Mouse (Mus musculus): Measurements from ENCODE around the gene Chrna4. TPM values are rescaled to one million over a fixed set of nuclear protein-coding genes. Genes with fewer than 3 reads are reported as not detected.

The Chrna4 gene
- polyA plus RNA-seq, 1 experiment from 2014 or later, result not detected

- H3K27ac ChIP-seq, result no peak overlapping the region
- no peak overlapping the region for H3K4me3 ChIP-seq (ENCODE audit: inconsistent target)
- no peaks in the 10 kb centered on the region for H3K36me3 ChIP-seq (ENCODE audit: inconsistent target)
- 91% methylated on average over 3 of the region's 3 CpGs for WGBS (ENCODE audit: missing documents)
- no peaks in the 10 kb centered on the region for H3K79me2 ChIP-seq (ENCODE audit: inconsistent target)
Observed at GRCm38 (mm10) chr2:180996905-180997304, 46.4 kb downstream of the Chrna4 start.

- Histone ChIP-seq H3K36me3 (ENCODE audit: inconsistent target) (no peaks in the 10 kb centered on the region), H3K79me2 (ENCODE audit: inconsistent target) (no peaks in the 10 kb centered on the region)
- 14% methylated on average over 5 of the region's 5 CpGs for WGBS (ENCODE audit: missing documents)
Observed at GRCm38 (mm10) chr2:180996436-180996835, 46.9 kb downstream of the Chrna4 start.

DNA sequence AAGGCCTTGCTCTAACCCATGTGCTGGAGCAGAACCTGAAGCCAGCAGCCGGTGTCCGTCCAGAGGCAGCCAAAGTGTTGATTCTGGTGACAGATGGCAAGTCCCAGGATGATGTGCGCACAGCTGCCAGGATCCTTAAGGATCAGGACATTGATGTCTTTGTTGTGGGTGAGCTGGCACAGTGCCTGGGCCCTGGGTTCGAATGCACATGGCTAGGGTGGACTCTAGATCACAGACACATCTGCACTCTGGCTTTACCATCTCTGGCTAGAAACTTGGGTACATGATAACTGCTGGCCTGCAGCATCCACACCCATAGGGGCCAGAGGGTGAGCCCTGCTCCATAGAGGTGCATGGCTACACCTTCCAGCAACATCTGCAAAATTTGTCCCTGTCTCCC is 47.9 kb downstream of the Chrna4 start:
- Histone ChIP-seq H3K36me3 (ENCODE audit: inconsistent target) (no peaks in the 10 kb centered on the region), H3K4me3 (ENCODE audit: inconsistent target) (no peak overlapping the region), H3K27ac (no peak overlapping the region), H3K79me2 (ENCODE audit: inconsistent target) (no peaks in the 10 kb centered on the region)
- WGBS (ENCODE audit: missing documents), result 91% methylated on average over 4 of the region's 4 CpGs

More at GRCm38 (mm10) chr2:180996436-180996835, 46.9 kb downstream of the Chrna4 start:
- Histone ChIP-seq H3K4me3 (ENCODE audit: inconsistent target) (no peak overlapping the region), H3K27ac (no peak overlapping the region)

DNA sequence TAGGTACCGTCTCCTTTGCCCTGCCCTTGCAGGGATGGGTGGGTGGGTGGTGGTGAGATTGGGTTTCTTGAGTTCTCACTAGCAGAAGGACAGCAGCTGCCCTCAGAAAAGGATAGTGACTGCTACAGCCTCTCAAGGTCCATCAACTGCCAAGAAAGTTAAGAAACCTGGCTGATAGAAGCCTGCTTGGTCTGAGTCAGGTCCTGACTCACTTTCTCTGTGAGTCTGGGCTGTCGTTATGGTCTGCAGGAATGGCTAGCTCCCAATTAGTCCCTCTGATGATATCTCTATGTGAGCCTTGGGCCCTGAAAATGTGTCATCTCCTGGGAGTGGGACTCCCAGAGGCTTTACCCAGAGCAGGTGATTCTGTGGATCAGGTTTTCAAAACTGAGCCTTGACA is 49.0 kb downstream of the Chrna4 start:
- H3K36me3 ChIP-seq (ENCODE audit: inconsistent target), result no peaks in the 10 kb centered on the region
- WGBS (ENCODE audit: missing documents), result 83% methylated on average over 2 of the region's 2 CpGs
- no peak overlapping the region for H3K27ac ChIP-seq
- no peaks in the 10 kb centered on the region for H3K79me2 ChIP-seq (ENCODE audit: inconsistent target)
- no peak overlapping the region for H3K4me3 ChIP-seq (ENCODE audit: inconsistent target)

- 84% methylated on average over 4 of the region's 4 CpGs for WGBS (ENCODE audit: missing documents)
- Histone ChIP-seq H3K27ac (no peak overlapping the region), H3K4me3 (ENCODE audit: inconsistent target) (no peak overlapping the region), H3K79me2 (ENCODE audit: inconsistent target) (no peaks in the 10 kb centered on the region), H3K36me3 (ENCODE audit: inconsistent target) (no peaks in the 10 kb centered on the region)
Observed at GRCm38 (mm10) chr2:180990347-180990746, 53.0 kb downstream of the Chrna4 start.

- WGBS (ENCODE audit: missing documents), result 86% methylated on average over 1 of the region's 1 CpGs
- H3K4me3 ChIP-seq (ENCODE audit: inconsistent target), result no peak overlapping the region
- H3K79me2 ChIP-seq (ENCODE audit: inconsistent target), result no peaks in the 10 kb centered on the region
- H3K36me3 ChIP-seq (ENCODE audit: inconsistent target), result no peaks in the 10 kb centered on the region
- H3K27ac ChIP-seq, result no peak overlapping the region
Observed at GRCm38 (mm10) chr2:180988948-180989347, 54.4 kb downstream of the Chrna4 start.

DNA sequence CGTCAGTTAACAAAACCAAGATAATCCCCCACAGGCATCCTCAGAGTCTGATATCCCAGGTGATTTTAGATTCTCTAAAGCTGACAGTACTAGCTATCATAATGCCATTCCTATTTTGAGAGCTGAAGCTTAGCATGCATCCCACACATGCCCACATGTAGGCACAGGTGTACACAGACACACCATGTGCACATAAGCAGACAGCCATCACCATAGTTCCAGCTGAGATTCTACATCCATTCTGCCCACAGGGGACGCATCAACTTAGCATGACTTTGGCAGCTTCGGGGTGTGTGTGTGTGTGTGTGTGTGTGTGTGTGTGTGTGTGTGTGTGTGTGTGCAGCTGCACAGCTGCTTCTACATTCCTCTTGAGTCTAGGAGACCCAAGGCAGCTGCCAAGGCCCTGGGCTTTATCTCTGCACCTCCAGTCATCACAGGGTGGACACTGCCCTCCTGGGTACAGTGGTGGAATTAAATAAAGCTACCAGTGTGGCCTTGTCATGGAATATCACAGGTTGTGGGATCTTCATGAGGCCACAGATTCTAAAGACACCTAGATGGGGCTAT is 54.9 kb downstream of the Chrna4 start:
- no peaks in the 10 kb centered on the region for H3K79me2 ChIP-seq (ENCODE audit: inconsistent target)
- no peak overlapping the region for H3K27ac ChIP-seq
- WGBS (ENCODE audit: missing documents), result 85% methylated on average over 3 of the region's 3 CpGs
- 0 out of 2 replicates have a peak, but pooled peaks cover 2% of the 10 kb centered on the region for H3K36me3 ChIP-seq (ENCODE audit: inconsistent target)
- no peak overlapping the region for H3K4me3 ChIP-seq (ENCODE audit: inconsistent target)

- 0 out of 2 replicates have a peak, but pooled peaks cover 11% of the 10 kb centered on the region for H3K36me3 ChIP-seq (ENCODE audit: inconsistent target)
- H3K79me2 ChIP-seq (ENCODE audit: inconsistent target), result no peaks in the 10 kb centered on the region
- 81% methylated on average over 5 of the region's 5 CpGs for WGBS (ENCODE audit: missing documents)
- H3K27ac ChIP-seq, result no peak overlapping the region
- no peak overlapping the region for H3K4me3 ChIP-seq (ENCODE audit: inconsistent target)
Observed at GRCm38 (mm10) chr2:180987432-180988030, 55.8 kb downstream of the Chrna4 start.

DNA sequence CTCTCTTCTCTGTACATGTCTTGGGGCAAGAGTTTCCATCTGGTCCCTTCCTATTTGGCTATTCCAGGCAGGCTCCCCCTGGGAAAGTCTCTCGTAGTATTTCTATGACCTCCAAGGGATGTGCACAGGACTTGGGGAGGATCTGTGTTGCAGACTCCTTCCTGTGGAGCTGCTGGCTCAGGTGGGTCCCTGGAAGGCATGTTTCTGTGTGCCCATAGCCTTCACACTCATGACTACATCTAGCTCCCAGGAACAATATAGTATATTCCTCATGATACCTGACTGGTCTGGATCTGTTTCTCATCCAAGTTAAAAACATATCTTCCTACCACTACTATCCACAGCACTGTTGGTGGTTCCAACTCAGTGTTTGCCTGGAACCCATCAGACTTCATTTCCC is 56.3 kb downstream of the Chrna4 start:
- H3K36me3 ChIP-seq (ENCODE audit: inconsistent target), result peaks cover 16% of the 10 kb centered on the region; the same call in 1 of the 2 replicates
- H3K27ac ChIP-seq, result no peak overlapping the region
- WGBS (ENCODE audit: missing documents), result 83% methylated on average over 1 of the region's 1 CpGs

DNA sequence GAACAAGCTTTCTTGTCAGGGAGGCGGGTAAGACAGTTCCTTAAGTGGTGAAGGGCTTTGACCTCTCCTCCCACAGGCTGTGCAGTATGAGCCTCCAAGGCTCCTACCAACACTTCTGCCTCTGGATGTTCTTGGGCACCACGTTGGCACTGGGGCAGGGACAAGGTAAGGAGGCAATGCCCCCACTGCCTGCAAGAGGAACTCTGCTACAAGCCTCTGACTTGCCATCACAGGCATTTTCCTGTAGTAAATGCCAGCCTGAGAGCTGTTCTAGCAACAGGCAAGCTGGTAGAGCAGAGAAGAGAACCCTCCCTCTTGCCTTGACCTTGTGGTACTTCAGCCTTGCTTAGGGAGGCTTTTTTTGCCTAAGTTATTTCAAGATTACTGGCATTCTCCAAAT is 56.9 kb downstream of the Chrna4 start, which contains the start of gene Col20a1:
Col20a1 (plus strand) TSS at position 87 of the 400 bp plus-strand sequence.
- no peak within 1 kb of the TSS for H3K4me3 ChIP-seq (ENCODE audit: inconsistent target)
- no peak within 1 kb of the TSS for H3K27ac ChIP-seq
- H3K36me3 ChIP-seq (ENCODE audit: inconsistent target), result peaks cover 22% of the 10 kb centered on the region
- 67% methylated on average over 2 of the region's 2 CpGs for WGBS (ENCODE audit: missing documents)
- H3K79me2 ChIP-seq (ENCODE audit: inconsistent target), result no peaks in the 10 kb centered on the region

More for the DNA sequence above, 56.3 kb downstream of the Chrna4 start:
- Histone ChIP-seq H3K4me3 (ENCODE audit: inconsistent target) (no peak overlapping the region), H3K79me2 (ENCODE audit: inconsistent target) (no peaks in the 10 kb centered on the region)

DNA sequence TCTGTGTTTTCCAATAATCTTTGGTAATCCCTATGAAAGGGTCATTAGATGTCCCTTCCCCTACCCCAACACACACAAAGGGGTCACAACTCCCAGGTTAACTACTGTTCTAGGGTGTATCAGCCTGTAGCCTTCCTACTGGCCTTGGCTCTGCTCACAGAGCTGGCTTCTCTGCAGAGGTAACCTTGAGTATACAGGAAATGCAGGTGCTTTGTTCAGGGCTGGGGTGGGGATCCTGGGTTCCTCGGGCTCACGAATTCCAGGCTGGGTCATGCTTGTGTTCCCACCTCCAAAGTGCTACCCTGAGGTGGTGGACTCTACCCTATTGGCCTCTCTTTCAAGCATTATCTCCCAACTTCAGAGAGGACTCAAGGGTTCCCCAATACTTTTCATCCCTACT is 57.7 kb downstream of the Chrna4 start:
- H3K79me2 ChIP-seq (ENCODE audit: inconsistent target), result no peaks in the 10 kb centered on the region
- no peak overlapping the region for H3K4me3 ChIP-seq (ENCODE audit: inconsistent target)
- 65% methylated on average over 2 of the region's 2 CpGs for WGBS (ENCODE audit: missing documents)
- peaks cover 30% of the 10 kb centered on the region for H3K36me3 ChIP-seq (ENCODE audit: inconsistent target)
- no peak overlapping the region for H3K27ac ChIP-seq

GRCm38 (mm10) chr2:180981133-180981532 is 62.2 kb downstream of the Chrna4 start:
- H3K27ac ChIP-seq, result no peak overlapping the region
- H3K4me3 ChIP-seq (ENCODE audit: inconsistent target), result no peak overlapping the region
- WGBS (ENCODE audit: missing documents), result 90% methylated on average over 6 of the region's 6 CpGs
- peaks cover 75% of the 10 kb centered on the region for H3K36me3 ChIP-seq (ENCODE audit: inconsistent target)
- H3K79me2 ChIP-seq (ENCODE audit: inconsistent target), result no peaks in the 10 kb centered on the region

Other genes starting within 250 kb of the Chrna4 start
- gene Ythdf1, start 122.6 kb downstream of the Chrna4 start, polyA plus RNA-seq (2018), result 27.2 to 34.6 TPM (median 28.8 TPM) in 3 replicates
- not detected in 3 replicates for gene Birc7, start 114.5 kb downstream of the Chrna4 start, polyA plus RNA-seq (2018)
- not detected in 3 replicates for gene Nkain4, start 88.8 kb downstream of the Chrna4 start, polyA plus RNA-seq (2018)
- gene Arfgap1, start 76.3 kb downstream of the Chrna4 start, polyA plus RNA-seq (2018), result 24.6 to 27.3 TPM (median 25.5 TPM) in 3 replicates
- 0.31 to 0.83 TPM (median 0.33 TPM) in 3 replicates for gene Col20a1, start 57.0 kb downstream of the Chrna4 start, polyA plus RNA-seq (2018)
- gene Kcnq2, start 91.8 kb upstream of the Chrna4 start, polyA plus RNA-seq (2018), result not detected in 3 replicates
- gene Eef1a2, start 113.5 kb upstream of the Chrna4 start, polyA plus RNA-seq (2018), result 0.23 to 0.38 TPM in 2 of 3 replicates, not detected in the other
- gene Ppdpf, start 143.7 kb upstream of the Chrna4 start, polyA plus RNA-seq (2018), result 60.5 to 98.7 TPM (median 67.9 TPM) in 3 replicates
- gene Ptk6, start 159.2 kb upstream of the Chrna4 start, polyA plus RNA-seq (2018), result not detected in 3 replicates
- gene Srms, start 169.6 kb upstream of the Chrna4 start, polyA plus RNA-seq (2018), result not detected in 3 replicates
- not detected in 3 replicates for gene Fndc11, start 176.5 kb upstream of the Chrna4 start, polyA plus RNA-seq (2018)
- 7.5 to 22.5 TPM (median 16.8 TPM) in 3 replicates for gene Helz2, start 198.5 kb upstream of the Chrna4 start, polyA plus RNA-seq (2018)
- gene Gmeb2, start 244.5 kb upstream of the Chrna4 start, polyA plus RNA-seq (2018), result 8.9 to 11.2 TPM (median 10.8 TPM) in 3 replicates